Mouse (Mus musculus): ENCODE measurements around the gene Sept8.
"Not testable (repeated sequence)": the region's sequence is repeated elsewhere in the genome, so short reads cannot be mapped to it uniquely, and the experiment has no call there.

Gene Sept8

GRCm38 (mm10) chr11:53528397-53529252, 9.6 kb downstream of the Sept8 start:
- no peak for DNase-seq

DNA sequence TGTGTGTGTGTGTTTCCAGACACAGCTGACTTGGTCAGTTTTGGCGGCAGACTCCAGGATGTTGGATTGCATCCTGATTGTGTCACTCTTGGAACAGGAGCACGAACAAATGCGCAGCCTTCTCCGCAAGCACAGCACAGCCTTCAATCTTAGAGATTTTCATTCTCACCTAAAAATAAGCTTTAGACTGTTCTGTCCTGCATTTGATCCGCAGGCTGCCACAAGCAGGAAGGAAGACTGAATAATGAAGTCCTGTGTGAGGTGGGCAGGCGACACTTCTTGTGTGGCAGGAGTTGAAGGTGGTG, 10.1 kb downstream of the Sept8 start:
- DNase-seq = no peak

DNA sequence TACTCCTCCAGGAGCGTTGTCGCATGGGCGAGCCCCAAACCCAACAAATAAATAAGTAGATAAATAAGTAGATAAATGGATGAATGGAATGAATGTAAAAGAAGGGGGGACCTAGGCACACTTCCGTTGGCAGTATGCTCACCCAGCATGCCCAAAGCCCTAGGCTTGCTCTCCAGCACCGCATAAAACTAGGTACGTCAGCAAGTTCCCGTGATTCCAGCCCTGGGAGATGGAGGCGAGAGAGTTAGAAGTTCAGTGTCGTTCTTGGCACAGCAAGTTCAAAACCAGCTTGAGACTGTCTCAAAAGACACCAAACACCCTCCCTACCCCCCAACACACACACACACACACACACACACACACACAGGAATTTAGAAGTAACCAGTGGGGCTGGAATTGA, 10.9 kb downstream of the Sept8 start:
- DNase-seq = no peak

- DNase-seq = no peak
These were observed 12.6 kb downstream of the Sept8 start for GRCm38 (mm10) chr11:53531578-53532230.

DNA sequence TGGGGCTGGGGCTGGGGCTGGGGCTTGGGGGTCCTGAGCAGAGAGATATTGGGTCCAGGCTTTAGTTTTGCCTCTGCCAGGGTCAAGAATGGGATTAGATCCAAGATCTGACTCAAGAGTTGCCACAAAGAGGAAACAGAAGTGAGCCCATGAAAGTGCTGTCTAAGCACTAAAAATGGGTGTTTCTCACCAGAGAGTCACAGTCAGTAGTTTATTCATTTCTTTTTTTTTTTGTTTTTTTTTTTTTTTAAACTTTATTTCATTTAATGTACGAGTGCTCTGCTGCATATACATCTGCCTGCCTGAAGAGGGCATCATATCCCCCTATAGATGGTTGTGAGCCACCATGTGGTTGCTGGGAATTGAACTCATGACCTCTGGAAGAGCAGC, 13.2 kb downstream of the Sept8 start:
- no peak for DNase-seq

- DNase-seq = peak; percentile 84
These were observed 20.0 kb downstream of the Sept8 start for GRCm38 (mm10) chr11:53539002-53539491.

DNA sequence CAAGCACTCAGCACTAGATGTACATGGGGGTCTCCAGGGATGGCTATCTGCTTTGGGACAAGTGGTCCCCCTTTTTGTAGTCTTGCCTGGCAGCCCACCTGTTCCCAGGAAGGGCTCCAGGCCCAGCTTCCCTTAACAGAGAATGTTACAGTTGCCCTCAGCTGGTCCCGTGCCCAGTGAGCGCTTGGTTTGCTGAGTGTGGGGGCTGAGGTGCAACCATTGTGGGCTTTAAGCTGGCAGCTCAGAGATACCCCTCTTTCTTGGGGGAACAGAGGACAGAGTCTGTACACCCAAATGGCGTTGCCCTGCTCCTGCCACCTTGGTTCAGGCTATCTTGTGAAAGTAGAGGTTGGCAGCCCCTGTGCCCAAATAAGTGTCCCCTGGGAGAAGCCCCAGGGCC, 21.3 kb downstream of the Sept8 start:
- DNase-seq = no peak

DNA sequence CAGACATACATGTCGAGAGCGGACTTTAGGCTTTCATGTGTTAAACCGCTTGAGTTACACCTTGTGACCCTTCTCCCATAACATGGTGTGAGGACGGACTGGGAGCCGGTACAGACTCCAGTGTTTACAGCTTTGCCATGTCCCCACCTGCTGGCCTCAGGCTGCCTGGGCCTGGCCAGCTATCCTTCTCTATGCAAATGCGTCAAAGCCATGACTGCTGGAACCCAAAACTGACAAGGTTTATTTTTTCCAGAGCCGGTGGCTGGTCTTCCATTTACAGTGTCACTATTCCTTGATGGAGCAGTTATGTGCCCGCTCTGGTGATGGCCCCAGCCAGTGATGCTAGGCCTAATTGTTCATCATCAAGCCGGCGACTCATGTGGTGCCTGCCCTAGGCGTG, 22.2 kb downstream of the Sept8 start:
- DNase-seq = no peak

DNA sequence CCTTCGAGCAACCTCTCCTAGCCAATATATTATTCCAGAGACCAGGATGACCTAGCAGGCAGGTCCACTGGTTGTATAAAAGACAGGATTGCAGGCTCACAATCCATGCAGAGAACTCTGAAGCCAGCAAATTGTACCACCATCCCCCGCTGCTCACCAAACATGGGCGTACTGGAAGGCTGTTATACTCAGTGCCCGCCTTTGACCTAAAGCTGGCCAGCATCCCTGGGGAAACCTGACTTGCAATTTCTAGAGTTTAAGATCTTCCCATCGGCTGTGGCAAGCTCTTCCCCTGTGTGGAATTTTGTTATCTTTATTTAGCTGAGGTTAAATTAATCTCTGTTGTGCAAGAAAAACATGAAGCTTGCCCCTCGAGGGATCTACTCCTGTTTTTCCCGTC, 24.0 kb downstream of the Sept8 start:
- DNase-seq = no peak

GRCm38 (mm10) chr11:53546271-53546670, 27.2 kb downstream of the Sept8 start:
- DNase-seq = peak; percentile 35

DNA sequence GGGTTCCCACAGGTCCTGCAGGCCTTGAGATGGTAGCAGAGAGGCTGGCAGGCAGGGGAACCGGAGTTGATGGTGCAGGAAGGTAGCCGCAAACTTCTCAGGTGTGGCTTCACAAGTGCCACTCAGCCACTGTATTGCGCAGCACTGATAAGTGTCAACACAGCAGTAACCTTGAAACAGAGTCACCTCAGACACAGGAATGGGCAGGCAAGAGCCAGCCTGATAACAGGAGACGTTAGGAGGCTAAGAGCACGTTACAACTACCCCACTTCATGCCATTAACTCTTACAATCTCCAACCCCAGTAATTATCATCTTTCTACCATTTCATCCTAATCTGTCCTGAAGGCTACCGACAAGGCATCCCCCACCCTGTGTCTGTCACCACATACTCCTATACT, 28.5 kb downstream of the Sept8 start:
- DNase-seq = no peak

DNA sequence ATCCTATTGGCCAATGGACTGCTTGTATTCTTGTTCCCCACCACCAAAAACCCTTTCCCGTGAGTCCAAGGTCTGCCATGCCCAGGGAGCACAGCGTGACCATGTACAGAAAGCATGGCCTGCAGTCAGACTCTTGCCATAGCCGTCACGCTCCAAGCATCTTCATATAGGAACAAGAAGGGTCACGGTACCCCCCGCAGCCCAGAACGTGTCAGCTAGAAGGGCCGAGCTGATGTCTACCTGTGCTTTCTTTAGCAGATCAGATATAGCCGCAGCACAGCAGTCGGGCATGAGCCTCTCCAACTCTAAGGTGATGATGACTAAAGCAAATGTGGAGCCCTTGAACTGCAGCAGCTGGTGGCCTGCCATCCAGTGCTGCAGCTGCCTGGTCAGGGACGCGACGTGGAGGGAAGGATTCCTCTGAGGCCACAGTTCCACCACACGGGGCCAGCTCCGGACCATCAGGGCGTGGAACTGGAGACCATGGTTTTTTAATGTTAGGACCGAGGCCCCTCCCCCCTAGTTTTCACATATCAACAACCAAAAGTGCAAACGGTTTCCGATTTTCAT, 29.1 kb downstream of the Sept8 start:
- DNase-seq = no peak

DNA sequence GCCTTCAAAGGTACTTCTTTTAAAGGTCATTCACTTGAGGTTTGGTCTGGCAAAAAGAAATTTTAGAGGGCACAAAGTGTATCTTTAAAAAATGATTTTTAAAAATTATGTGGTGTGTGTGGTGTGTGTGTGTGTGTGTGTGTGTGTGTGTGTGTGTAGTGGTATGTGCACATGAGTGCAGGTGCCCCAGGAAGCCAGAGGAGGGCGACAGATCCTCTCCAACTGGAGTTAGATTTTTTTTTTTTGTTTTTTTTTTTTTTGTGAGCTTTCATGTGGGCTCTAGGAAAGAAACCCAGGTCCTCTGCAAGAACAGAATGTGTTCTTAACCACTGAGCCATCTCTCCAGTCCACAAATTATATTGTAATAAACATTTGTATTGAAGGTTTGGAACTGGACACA, 31.7 kb downstream of the Sept8 start:
- no peak for DNase-seq

- peak; percentile 65 for DNase-seq
These were observed 32.7 kb downstream of the Sept8 start for GRCm38 (mm10) chr11:53551754-53552153.

DNA sequence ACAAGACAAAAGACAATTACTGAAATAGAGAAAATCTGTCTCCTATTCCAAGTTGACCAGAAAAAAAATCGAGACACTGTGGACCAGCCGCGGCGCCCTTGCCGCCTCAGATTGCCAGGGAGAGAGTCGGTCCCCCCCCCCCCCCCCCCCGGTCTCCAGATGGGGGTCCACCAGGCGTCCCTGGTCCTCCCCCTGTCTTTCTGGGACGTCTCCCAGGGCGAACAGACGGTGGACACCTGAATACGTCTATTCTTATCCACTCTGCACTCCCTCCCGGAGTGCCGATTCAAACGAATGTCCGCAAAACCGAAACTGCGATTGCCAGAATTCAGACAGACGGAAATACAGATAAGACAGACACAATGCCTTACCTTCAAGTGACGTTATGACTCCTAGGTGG, 37.5 kb downstream of the Sept8 start:
- not testable (repeated sequence) for DNase-seq

GRCm38 (mm10) chr11:53557992-53558391, 38.9 kb downstream of the Sept8 start:
- DNase-seq = not testable (repeated sequence)

GRCm38 (mm10) chr11:53559980-53560379, 40.9 kb downstream of the Sept8 start:
- DNase-seq = not testable (repeated sequence)

DNA sequence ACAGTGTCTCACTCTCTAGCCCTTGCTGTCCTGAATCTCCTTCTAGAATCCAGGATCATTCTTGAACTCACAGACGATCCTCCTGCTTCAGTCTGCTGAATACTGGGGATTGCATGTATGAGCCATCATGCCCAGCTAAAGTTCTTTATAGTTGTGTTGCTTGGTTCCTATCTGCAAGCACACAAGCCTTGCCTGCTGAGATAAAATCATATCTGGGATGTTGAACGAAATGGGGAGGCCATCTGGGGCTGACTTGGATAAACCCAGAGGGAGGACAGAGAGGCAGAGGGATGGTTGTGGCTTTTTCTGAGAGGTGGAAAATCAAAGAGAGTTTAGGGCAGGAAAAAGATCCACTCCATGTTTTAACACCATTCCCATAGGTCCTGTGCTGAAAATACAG, 42.9 kb downstream of the Sept8 start:
- no peak for DNase-seq

GRCm38 (mm10) chr11:53566646-53567045, 47.6 kb downstream of the Sept8 start:
- no peak for DNase-seq

GRCm38 (mm10) chr11:53567224-53568014, 48.4 kb downstream of the Sept8 start, which contains the start of gene Kif3a:
Kif3a (plus strand) TSS chr11:53567379.
- DNase-seq = peak; percentile 99

- DNase-seq = peak; percentile 11
These were observed 61.5 kb downstream of the Sept8 start for GRCm38 (mm10) chr11:53580562-53580961.

- no peak for DNase-seq
These were observed 64.1 kb downstream of the Sept8 start for GRCm38 (mm10) chr11:53583151-53583550.

- DNase-seq = peak; percentile 63
These were observed 65.8 kb downstream of the Sept8 start for GRCm38 (mm10) chr11:53584849-53585248.

Data from retina, postnatal 1 day (tissue).